Mouse (Mus musculus): ENCODE results near the gene Cdcp1.

The Cdcp1 gene

DNA sequence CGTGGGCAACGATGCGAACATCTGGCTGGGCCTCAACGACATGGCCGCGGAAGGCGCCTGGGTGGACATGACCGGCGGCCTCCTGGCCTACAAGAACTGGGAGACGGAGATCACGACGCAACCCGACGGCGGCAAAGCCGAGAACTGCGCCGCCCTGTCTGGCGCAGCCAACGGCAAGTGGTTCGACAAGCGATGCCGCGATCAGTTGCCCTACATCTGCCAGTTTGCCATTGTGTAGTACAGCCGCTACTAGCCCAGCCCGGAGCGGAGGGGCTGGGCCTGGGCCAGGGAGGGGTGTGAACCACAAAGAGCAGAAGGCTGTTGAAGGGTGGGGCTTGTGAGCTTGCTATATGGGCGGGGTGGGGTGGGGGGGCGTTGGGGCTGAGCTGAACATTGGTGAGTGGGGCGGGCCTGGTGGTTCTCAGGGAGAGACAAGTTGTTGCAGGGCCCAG is 58.9 kb downstream of the Cdcp1 start:
- in situ Hi-C loops (cut with MboI; ENCODE audit: low sequenced_read_pairs) = loop anchor here (10.0 kb wide), 1 partner anchor 288 kb away; no protein-coding TSS in a partner anchor

DNA sequence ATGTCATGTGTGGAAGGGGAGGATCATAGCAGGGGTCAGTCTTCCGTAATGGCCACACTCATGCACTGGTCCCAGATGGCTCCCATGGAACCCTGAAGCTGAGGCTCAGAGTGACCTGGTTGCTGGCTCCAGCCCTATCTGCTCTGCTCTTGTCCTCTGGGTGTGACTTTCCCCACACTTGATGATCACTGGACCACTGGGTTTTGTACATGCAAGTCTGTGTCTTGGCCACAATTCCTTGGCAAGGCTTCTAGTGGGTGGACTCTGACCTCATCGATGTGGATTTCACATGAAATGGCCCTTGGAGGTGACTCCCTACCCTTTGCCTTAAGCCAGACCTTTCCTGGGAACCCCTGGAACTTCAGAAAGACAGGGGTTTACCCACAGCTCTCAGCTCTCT is 62.7 kb downstream of the Cdcp1 start:
- in situ Hi-C loops (cut with MboI; ENCODE audit: low sequenced_read_pairs) = loop anchor here (10.0 kb wide), 1 partner anchor 292 kb away; no protein-coding TSS in a partner anchor

DNA sequence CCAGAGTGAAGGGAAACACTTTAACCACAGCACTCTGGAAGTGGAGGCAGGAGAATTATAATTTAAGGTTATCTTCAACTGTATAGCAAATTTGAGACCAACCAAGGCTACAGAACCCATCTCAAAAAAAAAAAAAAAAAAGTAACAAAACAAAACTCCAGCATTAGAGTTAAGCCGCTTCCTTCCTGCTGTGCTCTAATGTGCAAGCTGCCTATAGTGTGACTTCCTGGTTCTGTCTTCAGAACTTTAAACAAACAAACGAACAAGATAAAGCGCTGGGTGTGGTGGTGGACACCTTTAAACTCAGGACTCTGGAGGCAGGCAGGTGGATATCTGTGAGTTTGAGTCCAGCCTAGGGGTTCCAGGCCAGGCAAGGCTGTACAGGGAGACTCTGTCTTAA is 63.8 kb downstream of the Cdcp1 start:
- in situ Hi-C loops (cut with MboI; ENCODE audit: low sequenced_read_pairs) = loop anchor here (10.0 kb wide), 1 partner anchor 293 kb away; no protein-coding TSS in a partner anchor

DNA sequence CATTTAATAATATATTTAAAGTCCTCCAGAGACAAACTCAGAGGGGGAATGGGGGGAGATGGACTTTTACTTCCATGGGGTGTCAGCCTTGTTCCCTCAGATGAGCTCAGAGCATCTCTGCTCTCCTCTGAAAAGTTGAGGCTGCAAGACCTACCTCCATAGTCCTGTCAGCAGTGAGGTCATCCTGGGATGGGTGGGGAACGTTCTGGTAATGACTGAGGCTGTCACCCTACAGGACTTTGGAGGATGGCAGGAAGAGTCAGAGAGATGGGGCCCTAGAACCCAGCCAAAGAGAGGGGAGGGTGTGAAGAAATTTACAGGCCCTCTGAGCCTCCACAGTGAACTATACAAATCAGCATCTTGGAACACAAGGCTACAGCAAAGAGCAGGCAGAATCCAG is 64.3 kb downstream of the Cdcp1 start:
- in situ Hi-C loops (cut with MboI; ENCODE audit: low sequenced_read_pairs) = loop anchor here (10.0 kb wide), 1 partner anchor 293 kb away; no protein-coding TSS in a partner anchor

DNA sequence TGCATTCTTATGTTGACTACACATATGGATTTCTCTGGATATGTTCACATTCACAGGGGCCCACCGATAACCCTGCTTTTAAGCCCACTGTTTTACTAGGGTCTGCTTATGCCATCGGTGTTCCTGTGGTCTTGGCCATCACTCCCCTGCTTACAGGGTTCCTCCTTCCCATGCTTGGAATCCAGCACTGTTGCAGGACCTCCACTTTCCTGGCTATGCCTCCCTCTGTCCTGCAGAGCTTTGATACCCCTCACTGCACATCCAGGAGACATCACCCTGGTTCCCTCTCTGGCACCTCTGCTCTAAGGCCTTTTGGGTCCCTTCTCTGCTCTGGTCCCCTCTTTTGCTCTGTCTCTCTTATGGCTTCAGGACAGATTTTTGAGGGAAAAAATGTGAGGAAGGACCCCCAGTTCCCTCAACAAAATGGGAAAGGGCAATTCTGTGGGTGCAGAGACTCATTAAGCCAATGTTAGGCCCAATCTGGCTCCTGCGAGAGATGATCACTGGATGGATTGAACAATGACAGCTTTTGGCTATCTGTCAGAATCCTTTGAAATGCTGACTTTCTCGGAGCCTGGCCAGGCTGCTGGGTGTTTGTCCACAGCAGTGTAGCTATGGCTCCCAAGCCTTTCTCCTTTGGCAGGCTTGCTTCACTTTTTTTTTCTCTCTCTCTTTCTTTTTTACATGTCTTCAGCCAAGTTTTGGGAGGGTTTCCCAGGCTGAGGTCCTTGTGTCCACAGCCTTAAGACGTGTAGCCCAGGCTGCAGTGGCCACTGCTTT is 65.4 kb downstream of the Cdcp1 start, which contains the start of gene Clec3b:
TSS of gene Clec3b (plus strand) at position 706 of the 780 bp plus-strand sequence.
- in situ Hi-C loops (cut with MboI; ENCODE audit: low sequenced_read_pairs) = loop anchor here (10.0 kb wide), 1 partner anchor 294 kb away; no protein-coding TSS in a partner anchor

DNA sequence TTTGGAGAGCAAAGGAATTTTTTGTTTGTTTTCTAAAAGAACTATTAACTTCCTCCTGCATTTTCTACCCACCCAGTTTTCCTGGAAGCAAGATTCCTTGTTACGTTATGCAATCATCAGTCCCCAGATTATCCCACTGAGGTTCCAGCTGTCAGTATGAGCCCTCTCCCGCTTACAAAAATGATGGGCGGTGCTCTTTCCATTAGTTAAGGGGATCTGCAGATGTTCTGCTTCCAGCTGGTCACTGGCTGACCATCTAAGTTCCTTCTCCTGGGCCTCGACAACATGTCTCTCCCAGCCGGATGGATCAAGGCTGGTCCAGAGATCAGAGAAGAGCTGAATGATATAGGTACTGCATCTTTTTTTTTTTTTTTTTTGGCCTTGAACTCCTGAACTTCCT is 67.4 kb downstream of the Cdcp1 start:
- in situ Hi-C loops (cut with MboI; ENCODE audit: low sequenced_read_pairs) = no loop called here

DNA sequence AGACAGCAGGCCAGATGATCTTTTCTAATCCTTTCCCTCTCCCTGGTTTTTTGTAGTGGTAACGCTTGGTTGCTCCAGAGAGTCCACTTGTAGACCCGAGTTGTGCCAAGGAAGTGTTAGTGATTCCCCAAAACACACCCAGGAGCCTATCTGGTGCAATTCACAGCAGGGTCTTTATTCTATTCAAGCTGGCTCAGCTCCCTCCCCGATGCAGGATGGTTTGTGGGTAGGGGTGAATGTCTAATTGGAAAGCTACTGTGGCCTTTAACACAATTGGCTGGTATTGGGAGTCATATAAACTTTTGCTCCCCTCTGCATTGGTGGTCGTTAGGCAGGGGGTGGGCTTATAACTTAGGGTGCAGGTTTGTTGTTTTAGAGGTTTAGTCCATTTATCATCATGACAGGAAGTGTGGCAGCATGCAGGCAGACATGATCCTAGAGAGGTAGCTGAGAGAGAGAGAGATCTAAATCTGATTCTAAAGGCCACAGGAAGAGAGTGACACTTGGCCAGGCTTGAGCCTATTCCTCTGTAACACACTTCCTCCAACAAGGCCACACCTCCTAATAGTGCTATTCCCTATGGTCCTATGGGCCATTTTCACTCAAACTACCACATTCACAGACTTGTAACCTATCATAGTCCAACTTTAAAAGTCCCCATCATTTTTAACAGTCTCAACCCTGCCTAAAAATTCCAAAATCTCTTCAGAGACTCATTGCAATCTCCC is 75.8 kb downstream of the Cdcp1 start:
- in situ Hi-C loops (cut with MboI; ENCODE audit: low sequenced_read_pairs) = no loop called here

DNA sequence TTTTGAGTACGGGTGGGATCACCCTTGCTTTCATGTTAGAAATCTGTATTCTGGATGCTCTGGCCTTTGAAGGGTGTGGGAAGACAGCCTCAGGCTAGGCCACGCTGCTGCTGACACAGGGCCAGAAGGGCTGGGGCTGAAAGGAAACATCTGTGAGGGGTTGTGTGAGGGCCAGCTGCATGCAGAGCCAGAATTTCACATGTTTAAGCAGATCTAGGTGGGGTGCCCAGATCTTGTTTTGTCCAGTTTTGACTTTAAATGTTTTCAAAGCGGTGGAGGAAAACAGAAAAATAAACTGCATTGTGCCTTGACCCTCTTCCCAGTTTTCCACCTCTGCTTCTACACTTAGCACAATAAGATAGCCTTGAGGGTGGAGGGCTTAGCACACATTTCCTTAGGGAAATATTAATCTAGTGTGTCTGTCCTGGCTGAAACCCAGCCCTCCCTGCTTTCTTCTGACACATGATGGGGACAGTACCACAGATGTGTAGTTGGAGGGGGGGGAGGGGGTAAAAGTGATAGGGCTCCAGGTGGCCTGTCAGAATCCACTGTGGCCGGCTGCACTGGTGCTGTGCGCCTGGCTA is 76.9 kb downstream of the Cdcp1 start:
- in situ Hi-C loops (cut with MboI; ENCODE audit: low sequenced_read_pairs) = no loop called here

DNA sequence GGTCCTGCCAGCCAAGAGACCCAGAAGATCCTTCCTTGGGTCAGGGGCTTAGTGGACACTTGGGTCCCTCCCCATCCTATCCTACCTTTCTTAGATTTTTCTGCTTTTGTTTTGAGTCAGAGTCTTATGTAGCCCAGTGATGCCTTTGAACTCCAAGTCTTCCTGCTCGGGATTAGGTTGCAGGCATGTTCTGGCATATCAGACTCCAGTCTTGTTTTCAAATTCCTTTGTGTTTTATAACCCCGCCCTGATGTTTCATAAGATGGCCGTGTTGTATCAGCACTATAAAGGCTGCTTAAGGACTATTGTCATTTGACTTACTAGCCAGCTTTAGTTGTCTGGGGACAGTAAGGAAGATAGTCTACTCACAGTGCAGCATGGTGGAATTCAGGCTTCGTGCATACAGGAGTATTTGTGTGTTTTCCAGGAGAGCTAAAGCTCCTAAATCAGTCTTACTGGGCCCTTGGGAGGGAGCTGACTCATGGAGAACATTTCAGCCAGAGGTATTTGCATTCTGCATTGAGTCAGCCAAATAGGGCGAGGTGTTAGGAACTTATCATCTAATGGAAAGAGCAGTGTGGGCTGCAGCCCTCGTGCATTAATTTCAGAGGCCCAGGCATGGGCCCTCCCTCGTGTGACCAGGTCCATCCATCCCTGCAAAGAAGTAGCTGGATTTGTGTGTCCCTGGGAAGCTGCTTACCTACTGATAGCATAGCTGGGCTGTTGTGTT is 78.7 kb downstream of the Cdcp1 start:
- in situ Hi-C loops (cut with MboI; ENCODE audit: low sequenced_read_pairs) = no loop called here

DNA sequence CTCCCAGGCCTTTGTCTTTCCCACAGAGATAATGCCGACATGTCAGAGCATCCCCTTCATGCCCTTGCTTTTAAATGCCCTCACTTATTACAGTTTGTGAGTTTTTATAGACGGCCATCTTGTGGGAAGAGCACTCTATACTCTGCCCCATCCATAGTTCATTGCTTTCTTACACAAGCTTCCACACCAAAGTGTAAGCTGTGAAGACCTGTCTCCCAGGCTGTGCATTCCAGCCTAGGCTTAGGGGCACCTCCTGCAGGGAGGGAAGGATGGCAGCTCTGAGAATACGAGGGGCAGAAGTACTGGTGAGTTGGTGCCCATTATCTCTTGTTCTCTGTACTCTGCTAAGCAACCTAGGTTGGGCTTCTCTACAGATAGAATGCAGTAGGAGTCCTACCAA is 82.8 kb downstream of the Cdcp1 start:
- in situ Hi-C loops (cut with MboI; ENCODE audit: low sequenced_read_pairs) = no loop called here

DNA sequence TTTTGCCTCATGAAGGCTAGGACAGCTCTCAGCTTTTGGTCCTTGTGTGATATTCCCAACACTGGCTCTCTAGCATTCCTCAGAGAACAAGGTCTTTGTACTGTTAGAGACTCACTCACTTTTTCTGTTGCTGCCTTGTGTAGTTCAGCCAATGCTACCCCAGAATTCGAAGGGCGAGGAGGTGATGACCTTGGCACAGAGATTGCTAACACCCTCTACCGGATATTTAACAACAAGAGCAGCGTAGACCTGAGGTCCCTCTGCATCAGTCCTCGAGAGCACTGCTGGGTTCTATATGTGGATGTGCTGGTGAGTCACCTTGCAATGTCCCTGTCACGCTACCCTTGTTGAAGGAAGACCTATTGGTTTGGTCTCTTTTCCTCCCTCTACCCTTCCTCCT is 88.2 kb downstream of the Cdcp1 start:
- in situ Hi-C loops (cut with MboI; ENCODE audit: low sequenced_read_pairs) = no loop called here

DNA sequence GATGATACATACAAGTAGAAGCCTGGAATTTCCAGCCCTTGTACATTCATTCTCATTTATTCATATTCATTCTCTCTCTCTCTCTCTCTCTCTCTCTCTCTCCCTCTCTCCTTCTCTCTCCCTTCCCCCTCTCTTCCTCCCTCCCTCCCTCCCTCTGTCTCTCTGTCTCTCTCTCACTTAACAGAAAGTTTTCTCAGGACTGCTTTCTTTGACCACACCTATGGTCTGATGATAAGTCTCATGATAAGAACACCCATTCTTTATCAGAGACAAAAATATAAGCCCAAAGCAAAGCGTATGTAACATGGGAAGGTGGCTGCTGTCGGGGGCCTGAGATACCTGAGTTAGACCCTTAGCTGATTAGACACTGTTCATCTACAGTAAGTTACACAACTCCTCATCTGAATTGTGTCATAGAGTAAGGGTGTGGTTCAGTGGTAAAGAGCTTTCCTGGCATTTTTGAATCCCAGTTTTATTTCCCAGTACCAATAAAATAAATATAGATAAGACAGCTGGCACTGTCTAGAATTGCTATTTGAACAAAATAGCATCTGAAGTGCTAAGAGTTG is 91.3 kb downstream of the Cdcp1 start:
- in situ Hi-C loops (cut with MboI; ENCODE audit: low sequenced_read_pairs) = no loop called here

DNA sequence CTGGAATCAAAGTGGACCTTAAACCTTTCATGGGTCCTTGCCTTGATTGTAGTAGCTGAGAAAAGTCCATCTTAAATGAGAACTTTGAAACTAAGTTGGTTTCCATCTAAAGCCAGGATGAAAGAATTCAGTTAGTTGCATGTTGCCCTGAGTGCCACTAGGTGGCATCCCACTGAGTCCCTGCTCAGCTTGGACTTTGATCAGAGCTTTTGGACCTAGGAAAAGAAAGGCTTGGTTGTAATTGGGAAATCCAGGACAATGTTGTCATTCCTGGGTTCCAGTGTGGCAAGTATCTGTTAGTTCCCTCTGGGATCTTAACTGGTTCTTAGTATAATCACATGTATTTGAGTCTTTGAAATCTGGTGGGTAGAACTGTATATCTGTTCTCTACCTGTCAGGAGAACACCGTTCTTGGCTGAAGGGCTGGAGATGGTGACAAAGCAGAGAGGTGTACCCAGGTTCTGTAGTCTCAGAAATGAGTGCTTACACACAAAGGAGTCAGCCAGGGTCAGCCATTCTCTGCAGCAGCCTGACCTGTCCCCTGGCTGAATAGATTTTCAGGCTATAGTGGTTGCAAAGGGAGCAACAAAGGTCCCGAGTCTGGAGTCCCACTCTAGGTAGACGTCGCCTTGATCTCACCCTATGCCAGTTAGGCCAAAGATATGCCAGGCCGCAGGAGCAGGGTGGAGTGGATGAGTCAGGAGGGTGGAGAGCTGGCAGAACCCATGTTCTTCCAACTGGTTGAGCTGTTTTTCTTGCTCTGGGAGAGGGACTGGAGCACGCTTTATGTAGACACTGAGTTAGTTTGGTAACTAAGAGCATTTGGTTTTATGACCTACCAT is 92.0 kb downstream of the Cdcp1 start:
- in situ Hi-C loops (cut with MboI; ENCODE audit: low sequenced_read_pairs) = no loop called here

DNA sequence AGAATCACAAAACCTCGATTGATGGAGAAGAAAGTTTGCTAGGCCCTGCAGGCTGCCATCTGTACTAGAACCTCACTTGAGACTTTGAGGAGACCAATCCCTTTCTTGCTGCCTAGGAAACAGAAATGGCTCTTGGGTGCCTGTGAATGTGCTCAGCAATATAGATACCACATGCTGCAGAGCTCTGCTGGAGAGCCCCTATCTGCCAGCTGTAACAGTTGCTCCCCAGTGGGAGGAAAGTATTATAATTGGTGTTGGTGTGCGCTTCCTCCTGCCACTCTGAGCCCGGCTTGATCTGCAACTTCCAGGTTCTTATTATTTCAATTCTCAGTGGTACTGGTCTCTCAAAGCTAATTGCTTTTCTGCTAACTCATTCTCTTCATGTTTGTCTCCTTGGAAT is 92.8 kb downstream of the Cdcp1 start:
- in situ Hi-C loops (cut with MboI; ENCODE audit: low sequenced_read_pairs) = no loop called here
